Mouse (Mus musculus) adrenal gland, postnatal 36 days (tissue): ENCODE data around the gene Olfr1297. TPM values are rescaled to one million over a fixed set of nuclear protein-coding genes. Genes with fewer than 3 reads are reported as not detected.

Source experiments
- DNase-seq, 2 experiments: peaks; one replicate each; pipeline ENCODE4 v3.0.0; 2021; ENCODE audit warnings: mixed read lengths in 1 of 2
- long read RNA-seq, 2 experiments: library from polyadenylated mRNA; stranded (forward); transcript quantifications; one replicate each; pipeline ENCODE4 v2.0.0; 2021; ENCODE audit warnings: borderline sequencing depth in 2 of 2
- total RNA-seq, 2 experiments: library from RNA; stranded (reverse); gene quantifications; 2 replicates each; pipeline ENCODE4 v1.2.3; 2021

Olfr1297 gene
- total RNA-seq, result not detected
- long read RNA-seq, experiment 1, result 0 reads
- long read RNA-seq, experiment 2, result 0 reads

DNA sequence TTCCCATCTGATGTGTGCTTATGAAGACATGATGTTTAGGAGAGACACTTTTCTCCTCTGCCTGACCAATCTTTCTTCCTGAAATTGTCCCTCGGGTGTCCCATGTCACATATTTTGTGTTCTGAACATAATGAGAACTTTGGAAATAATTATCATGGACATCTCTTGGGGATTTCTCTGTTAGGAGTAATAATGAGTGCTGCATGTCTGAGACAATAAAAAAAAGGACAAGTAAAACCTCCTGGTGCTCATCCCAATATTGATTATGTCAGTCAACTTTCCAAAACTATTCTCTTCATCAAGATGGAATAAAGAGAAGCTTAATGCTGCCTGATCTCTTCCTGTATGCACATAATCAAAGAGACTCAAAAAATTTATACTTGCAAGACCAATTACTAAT is at the start of gene Olfr1297:
Gene Olfr1297 (minus strand): TSS at position 101 of the 400 bp plus-strand sequence.
- no peak for DNase-seq

DNA sequence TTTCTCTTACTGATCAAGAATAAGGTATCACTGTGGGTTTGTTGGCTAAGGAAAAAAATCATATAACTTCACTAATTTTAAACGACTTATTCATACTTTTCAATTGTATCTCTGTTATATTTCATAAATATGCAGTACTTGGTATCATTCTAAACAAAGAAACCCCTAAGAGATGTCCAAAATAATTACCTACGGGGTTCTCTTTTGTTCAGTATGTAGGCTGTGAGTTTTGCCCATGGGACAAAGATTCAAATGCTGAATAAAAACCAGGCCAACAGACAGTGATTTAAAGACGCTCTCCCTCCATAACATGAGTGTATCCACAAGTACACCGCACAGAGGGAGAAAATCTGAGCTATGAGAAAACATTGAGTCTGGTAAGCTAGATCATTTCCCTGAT is 34.8 kb upstream of the Olfr1297 start, which contains the start of gene Olfr1299:
Gene Olfr1299 (plus strand): TSS at position 301 of the 400 bp plus-strand sequence.
- no peak for DNase-seq

DNA sequence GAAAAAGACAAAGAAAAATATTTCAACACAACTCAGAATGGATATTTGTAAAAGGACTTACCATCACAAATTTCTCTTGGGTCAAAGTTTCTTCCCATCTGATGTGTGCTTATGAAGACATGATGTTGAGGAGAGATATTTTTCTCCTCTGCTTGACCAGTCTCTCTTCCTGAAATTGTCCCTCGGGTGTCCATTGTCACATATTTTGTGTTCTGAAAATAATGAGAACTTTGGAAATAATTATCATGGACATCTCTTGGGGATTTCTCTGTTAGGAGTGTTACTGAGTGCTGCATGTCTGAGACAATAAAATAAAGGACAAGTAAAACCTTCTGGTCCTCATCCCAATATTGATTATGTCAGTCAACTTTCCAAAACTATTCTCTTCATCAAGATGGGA is 22.8 kb upstream of the Olfr1297 start, which contains the start of gene Olfr1298:
Gene Olfr1298 (minus strand): TSS at position 101 of the 400 bp plus-strand sequence.
- DNase-seq, result no peak

DNA sequence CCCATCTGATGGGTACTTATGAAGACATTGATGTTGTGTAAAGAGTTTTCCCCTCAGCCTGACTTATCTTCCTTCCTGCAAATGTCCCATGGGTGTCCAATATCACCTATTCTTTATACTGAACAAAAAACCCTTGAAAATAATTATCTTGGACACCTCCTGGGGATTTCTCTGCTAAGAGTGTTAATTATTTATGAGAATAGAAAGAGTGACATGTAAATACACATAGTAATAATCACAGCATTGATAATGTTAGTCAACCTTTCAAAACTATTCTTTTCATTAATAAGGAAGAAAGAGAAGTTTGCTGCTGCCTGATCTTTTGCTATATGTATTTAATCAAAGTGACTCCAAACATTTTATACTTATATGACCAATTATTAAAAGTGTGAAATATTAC is 56.7 kb downstream of the Olfr1297 start, which contains the start of gene Olfr1295:
Gene Olfr1295 (minus strand): TSS at position 101 of the 400 bp plus-strand sequence.
- no peak for DNase-seq

Other genes starting within 250 kb of the Olfr1297 start
- gene Olfr1286, start 203.4 kb downstream of the Olfr1297 start, total RNA-seq, result not detected
- gene Olfr1287, start 177.4 kb downstream of the Olfr1297 start, total RNA-seq, result not detected
- gene Olfr1288, start 152.4 kb downstream of the Olfr1297 start, total RNA-seq, result not detected
- gene Olfr1289, start 145.7 kb downstream of the Olfr1297 start, total RNA-seq, result not detected
- gene Olfr1290, start 132.7 kb downstream of the Olfr1297 start, total RNA-seq, result not detected
- gene Olfr1291-ps1, start 129.3 kb downstream of the Olfr1297 start, total RNA-seq, result not detected
- not detected for gene Olfr1293-ps, start 101.3 kb downstream of the Olfr1297 start, total RNA-seq
- gene Olfr1294, start 86.2 kb downstream of the Olfr1297 start, total RNA-seq, result not detected
- gene Olfr1295, start 56.8 kb downstream of the Olfr1297 start, total RNA-seq, result not detected
- gene Olfr1298, start 22.7 kb upstream of the Olfr1297 start, total RNA-seq, result not detected
- not detected for gene Olfr1299, start 34.9 kb upstream of the Olfr1297 start, total RNA-seq
- gene Olfr1301, start 124.5 kb upstream of the Olfr1297 start, total RNA-seq, result not detected
- not detected for gene Olfr1302, start 150.9 kb upstream of the Olfr1297 start, total RNA-seq
- not detected for gene Olfr1303, start 193.8 kb upstream of the Olfr1297 start, total RNA-seq